Mouse (Mus musculus) left cerebral cortex, adult 11 months (tissue): ENCODE measurements at regions not wholly inside any gene's neighbourhood (a gene's known extent, or its start where the extent isn't known, plus 50 kb on each side); places are given as distances from the start of the nearest gene placed in this dataset.
"Not testable (repeated sequence)": the region's sequence is repeated elsewhere in the genome, so short reads cannot be mapped to it uniquely, and the experiment has no call there.

Experiments used
- DNase-seq: peaks from one replicate; pipeline ENCODE4 v3.0.0; 2022; ENCODE audit warnings: low spot score

GRCm38 (mm10) chr17:50346451-50347192 is 53.2 kb upstream of the Dazl start:
- no peak for DNase-seq

GRCm38 (mm10) chr17:50353818-50354217 is 60.4 kb upstream of the Dazl start:
- not testable (repeated sequence) for DNase-seq

GRCm38 (mm10) chr17:50354357-50354756 is 60.9 kb upstream of the Dazl start:
- DNase-seq: no peak

- no peak for DNase-seq
Observed at GRCm38 (mm10) chr17:50361657-50362233, 68.3 kb upstream of the Dazl start.

- DNase-seq: no peak
Observed at GRCm38 (mm10) chr17:50365396-50365795, 72.0 kb upstream of the Dazl start.

GRCm38 (mm10) chr17:50366181-50366580 is 72.7 kb upstream of the Dazl start:
- DNase-seq: no peak

GRCm38 (mm10) chr17:50369216-50369875 is 75.9 kb upstream of the Dazl start:
- no peak for DNase-seq

GRCm38 (mm10) chr17:50370484-50370883 is 77.0 kb upstream of the Dazl start:
- no peak for DNase-seq

GRCm38 (mm10) chr17:50373496-50374141 is 80.2 kb upstream of the Dazl start:
- no peak for DNase-seq

GRCm38 (mm10) chr17:50375465-50375864 is 82.0 kb upstream of the Dazl start:
- DNase-seq: no peak

GRCm38 (mm10) chr17:50376708-50377107 is 83.3 kb upstream of the Dazl start:
- DNase-seq: no peak

- DNase-seq: no peak
Observed at GRCm38 (mm10) chr17:50378141-50378727, 84.8 kb upstream of the Dazl start.

- no peak for DNase-seq
Observed at GRCm38 (mm10) chr17:50388715-50389710, 95.6 kb upstream of the Dazl start.

- DNase-seq: no peak
Observed at GRCm38 (mm10) chr17:50390151-50390550, 96.7 kb upstream of the Dazl start.

- no peak for DNase-seq
Observed at GRCm38 (mm10) chr17:50391207-50391606, 97.8 kb upstream of the Dazl start.

GRCm38 (mm10) chr17:50391996-50392395 is 98.6 kb upstream of the Dazl start:
- DNase-seq: no peak

- no peak for DNase-seq
Observed at GRCm38 (mm10) chr17:50392428-50392827, 99.0 kb upstream of the Dazl start.

- no peak for DNase-seq
Observed at GRCm38 (mm10) chr17:50392966-50393365, 99.5 kb upstream of the Dazl start.

- no peak for DNase-seq
Observed at GRCm38 (mm10) chr17:50393698-50394097, 100.3 kb upstream of the Dazl start.

- no peak for DNase-seq
Observed at GRCm38 (mm10) chr17:50394801-50395200, 101.4 kb upstream of the Dazl start.

GRCm38 (mm10) chr17:50395669-50396068 is 102.2 kb upstream of the Dazl start:
- DNase-seq: no peak
